Mouse (Mus musculus) forebrain, embryonic 12.5 days (tissue): ENCODE data around the gene Parg. TPM values are rescaled to one million over a fixed set of nuclear protein-coding genes. Genes with fewer than 3 reads are reported as not detected.
"Not testable (repeated sequence)": the region's sequence is repeated elsewhere in the genome, so short reads cannot be mapped to it uniquely, and the experiment has no call there.

Source experiments
- ATAC-seq: fragments of 200-750 bp; cut with Nextera tagmentation; 2 replicates; pipeline ENCODE4 v1.8.0; 2017; ENCODE audit warnings: moderate TSS enrichment; ENCODE audit not compliant: low FRiP score
- H3K27ac ChIP-seq: fragments of 300-500 bp; sonication (generic); 2 replicates; pipeline ENCODE4 v1.5.1; 2016; ENCODE audit warnings: mild to moderate bottlenecking
- H3K27me3 ChIP-seq: fragments of 300-500 bp; sonication (generic); 2 replicates; pipeline ENCODE4 v1.6.1; 2016; ENCODE audit warnings: mild to moderate bottlenecking
- H3K36me3 ChIP-seq: fragments of 300-500 bp; sonication (generic); replicated peaks from 2 replicates; pipeline ENCODE4 v1.6.1; 2016; ENCODE audit warnings: mild to moderate bottlenecking
- H3K4me1 ChIP-seq: fragments of 300-500 bp; sonication (generic); 2 replicates; pipeline ENCODE4 v1.6.1; 2016
- H3K4me2 ChIP-seq: fragments of 300-500 bp; sonication (generic); 2 replicates; pipeline ENCODE4 v1.6.1; 2016; ENCODE audit warnings: mild to moderate bottlenecking, moderate library complexity
- H3K4me3 ChIP-seq: fragments of 300-500 bp; sonication (generic); replicated peaks from 2 replicates; pipeline ENCODE4 v1.5.1; 2016; ENCODE audit warnings: mild to moderate bottlenecking
- H3K9ac ChIP-seq: fragments of 300-500 bp; sonication (generic); 2 replicates; pipeline ENCODE4 v1.6.1; 2016; ENCODE audit warnings: mild to moderate bottlenecking
- H3K9me3 ChIP-seq: fragments of 300-500 bp; sonication (generic); 2 replicates; pipeline ENCODE4 v1.6.1; 2016
- WGBS: fragments of 180-500 bp; shearing (Covaris S2); methylation state at CpG from one replicate; pipeline ENCODE4 v1.1.7; 2016; 5-methylcytosine and 5-hydroxymethylcytosine counted together
- polyA plus RNA-seq: library from polyadenylated mRNA; unstranded; fragments of >200 nt; fragmentation: Nextera tagmentation; extraction: Ambion mirVana; gene quantifications from 2 replicates; pipeline ENCODE4 v1.2.1, GENCODE M21; 2016

Parg gene
- polyA plus RNA-seq, 1 experiment from 2014 or later: 55.3 TPM

GRCm38 (mm10) chr14:32190627-32191391, 10.9 kb upstream of the Parg start:
- no peaks in the 10 kb centered on the region for H3K27me3 ChIP-seq
- H3K9ac ChIP-seq: no peak overlapping the region
- peaks cover 65% of the 10 kb centered on the region for H3K36me3 ChIP-seq
- no peak overlapping the region for H3K4me2 ChIP-seq
- H3K27ac ChIP-seq: no peak overlapping the region
- 92% methylated on average over 6 of the region's 6 CpGs for WGBS
- no peaks in the 10 kb centered on the region for H3K4me1 ChIP-seq
- no peak overlapping the region for H3K4me3 ChIP-seq
- H3K9me3 ChIP-seq: no peaks in the 10 kb centered on the region
- ATAC-seq: no peak

GRCm38 (mm10) chr14:32191926-32192325, 9.8 kb upstream of the Parg start:
- Histone ChIP-seq H3K4me3 (no peak overlapping the region), H3K27me3 (no peaks in the 10 kb centered on the region), H3K4me1 (no peaks in the 10 kb centered on the region), H3K27ac (no peak overlapping the region), H3K9me3 (no peaks in the 10 kb centered on the region), H3K36me3 (peaks cover 59% of the 10 kb centered on the region), H3K9ac (no peak overlapping the region), H3K4me2 (no peak overlapping the region)
- 94% methylated on average over 5 of the region's 5 CpGs for WGBS
- no peak for ATAC-seq

DNA sequence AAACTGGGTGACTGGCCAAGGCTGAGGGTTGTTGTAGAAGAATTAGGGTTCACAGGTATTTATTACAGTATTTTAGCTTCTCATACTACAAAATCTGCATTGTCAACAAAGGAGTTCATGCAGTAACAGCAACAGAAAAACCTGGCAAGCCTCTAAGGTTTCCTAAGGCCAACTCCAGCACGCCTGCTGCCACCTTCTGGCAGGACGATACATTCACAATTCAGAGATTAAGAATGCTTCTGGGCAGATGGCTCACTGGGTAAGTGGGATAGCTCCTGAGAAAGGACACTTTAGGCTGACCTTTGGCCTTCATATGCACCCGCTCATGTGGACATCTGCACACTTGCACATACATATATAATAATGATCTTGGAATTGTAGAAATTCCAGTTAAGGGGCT, 9.3 kb upstream of the Parg start:
- 47% methylated on average over 3 of the region's 3 CpGs for WGBS
- no peaks in the 10 kb centered on the region for H3K9me3 ChIP-seq
- peaks cover 59% of the 10 kb centered on the region for H3K36me3 ChIP-seq
- no peaks in the 10 kb centered on the region for H3K4me1 ChIP-seq
- no peak overlapping the region for H3K4me3 ChIP-seq
- H3K4me2 ChIP-seq: no peak overlapping the region
- no peak overlapping the region for H3K9ac ChIP-seq
- no peaks in the 10 kb centered on the region for H3K27me3 ChIP-seq
- no peak overlapping the region for H3K27ac ChIP-seq
- no peak for ATAC-seq

DNA sequence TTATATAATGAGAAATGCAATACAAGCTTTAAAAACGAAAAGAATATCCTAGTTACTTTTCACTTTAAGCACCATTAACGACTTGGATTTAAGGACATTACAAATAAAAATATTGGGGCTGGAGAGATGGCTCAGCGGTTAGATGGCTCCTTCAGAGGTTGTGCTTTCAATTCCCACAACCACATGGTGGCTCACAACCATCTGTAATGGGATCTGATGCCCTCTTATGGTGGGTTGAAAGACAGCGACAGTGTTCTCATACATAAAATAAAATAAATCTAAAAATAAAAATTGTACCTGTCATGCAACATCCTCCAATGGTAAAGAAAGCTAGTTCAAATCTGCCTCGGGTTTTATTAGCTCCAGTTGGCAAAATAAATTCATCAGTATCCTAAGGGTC, 8.2 kb upstream of the Parg start:
- 85% methylated on average over 5 of the region's 5 CpGs for WGBS
- not testable (repeated sequence) for H3K4me2 ChIP-seq, H3K27me3 ChIP-seq, H3K27ac ChIP-seq, H3K4me1 ChIP-seq, H3K9ac ChIP-seq, H3K9me3 ChIP-seq, ATAC-seq, H3K4me3 ChIP-seq
- H3K36me3 ChIP-seq: peaks cover 57% of the 10 kb centered on the region

- Histone ChIP-seq H3K4me1 (peaks cover 27% of the 10 kb centered on the region), H3K9ac (peak overlapping the region; percentile 89), H3K4me3 (peak overlapping the region; percentile 96), H3K27me3 (no peaks in the 10 kb centered on the region), H3K4me2 (peak overlapping the region; percentile 93), H3K9me3 (0 out of 2 replicates have a peak, but pooled peaks cover 5% of the 10 kb centered on the region), H3K27ac (no peak overlapping the region), H3K36me3 (peaks cover 32% of the 10 kb centered on the region)
- under 1% methylated on average over 26 of the region's 26 CpGs for WGBS
- ATAC-seq: no peak; the same call in 1 of the 2 replicates
Measured at GRCm38 (mm10) chr14:32201354-32201753, 395 bp upstream of the Parg start.

GRCm38 (mm10) chr14:32226601-32227000, 24.9 kb downstream of the Parg start:
- no peak overlapping the region for H3K4me3 ChIP-seq
- H3K27me3 ChIP-seq: no peaks in the 10 kb centered on the region
- no peak for ATAC-seq
- H3K36me3 ChIP-seq: peaks cover under 1% of the 10 kb centered on the region
- no peaks in the 10 kb centered on the region for H3K9me3 ChIP-seq
- no peak overlapping the region for H3K4me2 ChIP-seq
- H3K9ac ChIP-seq: no peak overlapping the region
- no peak overlapping the region for H3K27ac ChIP-seq
- no peaks in the 10 kb centered on the region for H3K4me1 ChIP-seq

GRCm38 (mm10) chr14:32228996-32229395, 27.2 kb downstream of the Parg start:
- no peaks in the 10 kb centered on the region for H3K9me3 ChIP-seq
- H3K4me1 ChIP-seq: no peaks in the 10 kb centered on the region
- H3K4me2 ChIP-seq: no peak overlapping the region
- H3K27ac ChIP-seq: no peak overlapping the region
- H3K9ac ChIP-seq: no peak overlapping the region
- no peak for ATAC-seq
- no peaks in the 10 kb centered on the region for H3K27me3 ChIP-seq
- H3K36me3 ChIP-seq: peaks cover 4% of the 10 kb centered on the region
- H3K4me3 ChIP-seq: no peak overlapping the region
- WGBS: 0% methylated on average over 2 of the region's 2 CpGs

DNA sequence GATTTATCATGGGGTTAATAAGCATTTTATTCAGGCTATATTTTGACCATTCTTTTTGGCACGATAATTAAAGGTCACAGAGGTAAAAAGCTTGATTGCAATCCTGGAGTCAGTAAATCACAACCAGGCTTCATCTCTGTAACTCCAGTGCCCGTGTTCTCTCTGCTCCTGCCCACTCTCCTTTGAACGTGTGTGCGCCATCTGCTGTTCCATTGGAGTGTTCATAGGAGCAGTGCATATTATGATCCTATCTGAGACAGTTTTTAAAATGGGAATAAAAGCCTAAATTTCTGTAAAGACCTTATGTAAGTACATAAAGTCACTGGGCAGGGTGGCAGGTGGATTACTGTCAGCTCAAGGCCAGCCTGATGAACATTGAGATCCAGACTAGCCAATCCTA, 40.7 kb downstream of the Parg start:
- H3K36me3 ChIP-seq: peaks cover 28% of the 10 kb centered on the region
- WGBS: 81% methylated on average over 4 of the region's 4 CpGs
- no peaks in the 10 kb centered on the region for H3K9me3 ChIP-seq
- H3K27me3 ChIP-seq: no peaks in the 10 kb centered on the region
- no peak overlapping the region for H3K4me3 ChIP-seq
- ATAC-seq: no peak
- H3K9ac ChIP-seq: no peak overlapping the region
- H3K4me1 ChIP-seq: peaks cover 11% of the 10 kb centered on the region
- H3K27ac ChIP-seq: no peak overlapping the region
- no peak overlapping the region for H3K4me2 ChIP-seq

- peaks cover 16% of the 10 kb centered on the region for H3K36me3 ChIP-seq
- no peak overlapping the region for H3K27ac ChIP-seq
Measured at GRCm38 (mm10) chr14:32246019-32246418, 44.3 kb downstream of the Parg start.

GRCm38 (mm10) chr14:32249616-32250015, 47.9 kb downstream of the Parg start:
- no peaks in the 10 kb centered on the region for H3K9me3 ChIP-seq
- no peak overlapping the region for H3K27ac ChIP-seq
- H3K36me3 ChIP-seq: peaks cover 8% of the 10 kb centered on the region
- WGBS: 86% methylated on average over 6 of the region's 6 CpGs
- H3K27me3 ChIP-seq: no peaks in the 10 kb centered on the region
- ATAC-seq: no peak
- no peak overlapping the region for H3K9ac ChIP-seq
- H3K4me1 ChIP-seq: peaks cover 11% of the 10 kb centered on the region
- no peak overlapping the region for H3K4me3 ChIP-seq
- H3K4me2 ChIP-seq: no peak overlapping the region

More at GRCm38 (mm10) chr14:32246019-32246418, 44.3 kb downstream of the Parg start:
- no peak overlapping the region for H3K9ac ChIP-seq
- H3K9me3 ChIP-seq: no peaks in the 10 kb centered on the region
- H3K4me3 ChIP-seq: no peak overlapping the region
- H3K4me2 ChIP-seq: no peak overlapping the region
- H3K4me1 ChIP-seq: peaks cover 11% of the 10 kb centered on the region
- H3K27me3 ChIP-seq: no peaks in the 10 kb centered on the region
- no peak for ATAC-seq
- WGBS: 22% methylated on average over 2 of the region's 2 CpGs

- Histone ChIP-seq H3K4me2 (no peak overlapping the region), H3K4me3 (no peak overlapping the region), H3K9ac (no peak overlapping the region), H3K27ac (no peak overlapping the region), H3K27me3 (no peaks in the 10 kb centered on the region), H3K9me3 (no peaks in the 10 kb centered on the region), H3K4me1 (no peaks in the 10 kb centered on the region), H3K36me3 (peaks cover 28% of the 10 kb centered on the region)
- ATAC-seq: no peak
- 82% methylated on average over 6 of the region's 6 CpGs for WGBS
Measured at GRCm38 (mm10) chr14:32260830-32261229, 59.1 kb downstream of the Parg start.

GRCm38 (mm10) chr14:32261741-32262140, 60.0 kb downstream of the Parg start:
- Histone ChIP-seq H3K9ac (no peak overlapping the region), H3K27me3 (no peaks in the 10 kb centered on the region), H3K9me3 (no peaks in the 10 kb centered on the region), H3K4me1 (no peaks in the 10 kb centered on the region), H3K27ac (no peak overlapping the region), H3K4me2 (no peak overlapping the region), H3K4me3 (no peak overlapping the region), H3K36me3 (peaks cover 26% of the 10 kb centered on the region)
- ATAC-seq: no peak
- WGBS: 85% methylated on average over 2 of the region's 2 CpGs

GRCm38 (mm10) chr14:32268999-32269398, 67.2 kb downstream of the Parg start:
- no peak overlapping the region for H3K4me2 ChIP-seq
- H3K4me1 ChIP-seq: no peaks in the 10 kb centered on the region
- peaks cover 15% of the 10 kb centered on the region for H3K36me3 ChIP-seq
- 58% methylated on average over 2 of the region's 2 CpGs for WGBS
- H3K27ac ChIP-seq: no peak overlapping the region
- H3K27me3 ChIP-seq: no peaks in the 10 kb centered on the region
- no peak overlapping the region for H3K4me3 ChIP-seq
- no peaks in the 10 kb centered on the region for H3K9me3 ChIP-seq
- no peak overlapping the region for H3K9ac ChIP-seq
- ATAC-seq: no peak
